Mouse (Mus musculus) inflammation-experienced regulatory T-cells (primary cell): ENCODE measurements around the gene Zfp687. TPM values are rescaled to one million over a fixed set of nuclear protein-coding genes. Genes with fewer than 3 reads are reported as not detected.

Experiments used
- polyA plus RNA-seq, 2 experiments: library from polyadenylated mRNA; unstranded; fragments of 100-300 nt; shearing (Covaris generic); gene quantifications; one replicate each; pipeline ENCODE4 v1.2.1; 2017

The Zfp687 gene
- 10 to 100 TPM; 53.2 TPM for polyA plus RNA-seq

DNA sequence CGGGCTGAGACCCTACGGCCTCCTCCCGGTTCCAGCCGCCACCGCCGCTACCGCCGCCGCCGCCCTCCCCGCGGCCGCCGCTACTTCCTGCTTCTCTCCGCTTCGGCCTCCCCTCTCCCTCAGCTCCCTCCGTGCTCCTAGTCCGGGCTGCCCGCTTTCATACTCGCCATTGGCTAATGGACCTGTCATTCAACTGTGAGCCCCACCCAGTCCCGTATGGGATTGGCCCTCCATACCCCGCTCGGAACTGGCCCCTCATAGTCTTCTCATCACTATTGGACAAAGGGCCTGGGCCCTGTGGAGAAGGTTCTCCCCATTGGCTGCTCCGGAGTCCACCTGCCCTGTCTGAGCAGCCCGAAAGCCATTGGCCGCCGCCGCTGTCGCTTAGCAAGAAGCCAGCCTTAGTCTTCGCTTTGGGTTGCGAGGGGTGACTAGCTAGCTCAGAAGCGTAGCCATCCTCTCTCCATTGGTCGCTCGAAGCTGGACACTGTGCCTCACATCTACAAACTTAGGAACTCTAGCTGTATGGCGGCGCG lies at the start of gene Zfp687:
TSS of gene Zfp687 (minus strand) at position 112 of the 536 bp plus-strand sequence.

DNA sequence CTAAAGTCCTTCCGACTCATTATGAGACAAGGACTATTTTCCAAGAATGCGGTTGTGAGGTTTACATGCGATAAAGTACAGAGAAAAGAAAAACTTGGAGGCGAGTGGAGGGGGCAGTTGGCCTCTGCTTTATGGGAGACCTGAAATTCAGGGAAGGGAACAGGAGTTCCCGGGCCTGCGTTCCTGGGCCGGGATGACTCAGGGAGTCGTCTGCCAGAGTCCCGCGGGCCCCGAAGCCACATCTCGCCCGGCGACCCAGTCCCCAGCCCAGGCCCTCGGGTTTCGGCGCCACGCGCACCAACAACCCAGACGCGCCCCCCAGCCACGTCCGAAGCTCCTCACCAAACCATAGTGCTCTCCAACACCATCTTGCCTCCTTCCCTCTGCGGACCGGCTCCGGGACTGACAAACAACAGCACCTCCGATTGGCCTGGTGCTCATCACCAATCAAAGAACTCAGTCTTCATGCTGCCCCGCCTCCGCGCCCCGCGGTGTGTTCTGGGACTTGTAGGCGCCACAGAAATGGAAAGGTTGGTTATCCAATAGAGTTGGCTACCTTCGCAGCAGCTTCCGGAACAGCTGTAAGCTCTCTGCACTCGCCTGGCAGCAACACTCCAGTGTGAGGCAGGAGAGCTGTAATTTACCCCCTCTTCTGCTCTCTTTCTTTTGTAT lies 27.1 kb upstream of the Zfp687 start, which contains the start of gene Psmd4:
TSS of gene Psmd4 (minus strand) at position 449 of the 672 bp plus-strand sequence.

DNA sequence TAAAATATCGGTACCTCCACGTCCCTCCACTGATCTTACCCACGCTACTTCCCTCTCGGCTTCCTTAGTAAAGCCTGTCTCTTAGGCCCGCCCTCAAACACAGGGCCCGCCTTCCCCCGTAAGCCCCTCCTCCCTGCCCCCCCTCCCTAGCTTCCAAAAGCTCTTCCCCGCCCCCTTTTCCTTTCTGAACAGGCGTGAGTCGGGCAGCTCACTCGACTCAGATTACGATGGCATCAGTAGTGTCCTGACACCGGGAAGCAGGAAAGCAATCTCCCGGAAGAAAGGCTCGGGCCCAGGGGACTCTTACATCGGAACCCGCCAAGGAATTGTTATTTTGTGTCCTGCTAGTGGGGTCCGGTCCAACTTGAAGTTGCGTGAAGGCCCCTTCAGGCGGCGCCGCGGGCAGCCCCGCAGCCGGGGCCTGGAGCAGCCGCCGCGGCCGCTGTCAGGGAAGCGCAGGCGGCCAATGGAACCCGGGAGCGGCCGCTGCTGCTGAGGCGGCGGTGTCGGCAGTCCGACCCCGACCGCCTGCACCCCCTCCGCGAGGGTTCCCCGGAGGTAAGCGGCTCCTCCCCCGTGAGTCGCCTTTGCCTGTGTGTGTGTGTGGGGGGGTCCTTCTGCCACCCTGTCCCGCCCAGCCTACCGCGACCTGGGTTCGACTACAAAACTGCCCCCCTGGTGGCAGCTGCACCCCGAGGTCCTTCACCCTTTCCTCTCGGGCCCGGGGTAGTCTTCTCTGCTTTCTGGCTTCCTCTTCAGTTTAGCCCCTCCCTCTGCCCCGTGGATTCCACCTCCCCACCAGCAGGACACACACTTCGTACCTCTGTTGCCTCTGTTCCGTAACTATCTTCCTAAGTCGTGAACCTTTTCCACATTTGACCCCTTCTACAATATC lies 40.5 kb downstream of the Zfp687 start, which contains the start of gene Pi4kb:
TSS of gene Pi4kb (plus strand) at position 204 of the 895 bp plus-strand sequence.

Other genes with a start within 250 kb of the Zfp687 start
- under 1 TPM; 0.13 to 0.42 TPM for gene Cgn, start 229.0 kb downstream of the Zfp687 start, polyA plus RNA-seq
- 10 to 100 TPM; 12.2 to 14.7 TPM for gene Pogz, start 177.9 kb downstream of the Zfp687 start, polyA plus RNA-seq
- gene Psmb4, start 128.5 kb downstream of the Zfp687 start, polyA plus RNA-seq = 100 to 1,000 TPM; 258 to 304 TPM
- gene Selenbp1, start 82.4 kb downstream of the Zfp687 start, polyA plus RNA-seq = 1 to 10 TPM; 3.9 to 4.6 TPM
- gene Rfx5, start 61.4 kb downstream of the Zfp687 start, polyA plus RNA-seq = 10 to 100 TPM; 26.0 to 29.1 TPM
- gene Pi4kb, start 40.7 kb downstream of the Zfp687 start, polyA plus RNA-seq = 10 to 100 TPM; 13.5 to 17.2 TPM
- gene Psmd4, start 27.2 kb upstream of the Zfp687 start, polyA plus RNA-seq = 100 to 1,000 TPM; 277 to 291 TPM
- 10 to 100 TPM; 24.4 to 30.3 TPM for gene Pip5k1a, start 91.5 kb upstream of the Zfp687 start, polyA plus RNA-seq
- 100 to 1,000 TPM; 113 to 128 TPM for gene Vps72, start 95.6 kb upstream of the Zfp687 start, polyA plus RNA-seq
- 1 to 10 TPM; 2.7 to 6.6 TPM for gene Tmod4, start 109.0 kb upstream of the Zfp687 start, polyA plus RNA-seq
- gene Scnm1, start 118.6 kb upstream of the Zfp687 start, polyA plus RNA-seq = 100 to 1,000 TPM in 1 of 2 experiments, 10 to 100 TPM in 1; 67.0 to 102 TPM
- gene Lysmd1, start 118.6 kb upstream of the Zfp687 start, polyA plus RNA-seq = 10 to 100 TPM; 23.0 to 27.7 TPM
- gene Tnfaip8l2, start 126.9 kb upstream of the Zfp687 start, polyA plus RNA-seq = 100 to 1,000 TPM; 214 to 231 TPM
- 1 to 10 TPM in 1 of 2 experiments, under 1 TPM in 1; 0.65 to 2.3 TPM for gene Sema6c, start 145.0 kb upstream of the Zfp687 start, polyA plus RNA-seq
- gene Gabpb2, start 202.5 kb upstream of the Zfp687 start, polyA plus RNA-seq = 10 to 100 TPM; 22.9 to 29.6 TPM
- gene Cdc42se1, start 213.3 kb upstream of the Zfp687 start, polyA plus RNA-seq = 100 to 1,000 TPM; 332 to 495 TPM
- 10 to 100 TPM in 1 of 2 experiments, 1 to 10 TPM in 1; 4.8 to 10.1 TPM for gene Mllt11, start 216.7 kb upstream of the Zfp687 start, polyA plus RNA-seq
- gene Gm128, start 226.2 kb upstream of the Zfp687 start, polyA plus RNA-seq = 1 to 10 TPM in 1 of 2 experiments, under 1 TPM in 1; 0.71 to 2.3 TPM
- gene Bnipl, start 235.7 kb upstream of the Zfp687 start, polyA plus RNA-seq = under 1 TPM; 0.20 to 0.34 TPM